Comparison of ENCODE assay signal across 8 mouse cellular contexts in genomic region chr10:127666501-127667268, GRCm38 (mm10). TPM values are rescaled to one million over a fixed set of nuclear protein-coding genes. Genes with fewer than 3 reads are reported as not detected.
DNase-seq lines count a peak whose midpoint lies in the region; ATAC-seq and TF ChIP-seq lines count a peak whose summit lies in the region.

Nemp1 (plus strand) TSS chr10:127666901.

- peak within 1 kb of the TSS; percentile 85 for H3K4me2 ChIP-seq in heart, embryonic 15.5 days
- peak within 1 kb of the TSS; percentile 53 for H3K4me2 ChIP-seq in liver, embryonic 16.5 days (ENCODE audit: low read depth, low read length)
- peak within 1 kb of the TSS; percentile 81 for H3K4me2 ChIP-seq in neural tube, embryonic 11.5 days (ENCODE audit: low read depth)
- H3K4me2 ChIP-seq in stomach, postnatal 0 days (replicated peaks; ENCODE audit: low read depth), result peak within 1 kb of the TSS; percentile 84

- peaks cover 79% of the 10 kb centered on the region for H3K4me1 ChIP-seq in forebrain, embryonic 10.5 days
- peaks cover 66% of the 10 kb centered on the region for H3K4me1 ChIP-seq in heart, embryonic 15.5 days (replicated peaks)
- peaks cover 23% of the 10 kb centered on the region for H3K4me1 ChIP-seq in liver, embryonic 16.5 days (ENCODE audit: control insufficient read depth, low read depth, low read length)
- peaks cover 26% of the 10 kb centered on the region for H3K4me1 ChIP-seq in neural tube, embryonic 11.5 days (ENCODE audit: control insufficient read depth, insufficient read depth, low read length)
- H3K4me1 ChIP-seq in stomach, postnatal 0 days (replicated peaks; ENCODE audit: control insufficient read depth, insufficient read depth), result peaks cover 20% of the 10 kb centered on the region

- peaks cover 81% of the 10 kb centered on the region for H3K27me3 ChIP-seq in forebrain, embryonic 10.5 days (ENCODE audit: poor library complexity, severe bottlenecking)
- no peaks in the 10 kb centered on the region for H3K27me3 ChIP-seq in heart, embryonic 15.5 days
- peaks cover 66% of the 10 kb centered on the region for H3K27me3 ChIP-seq in liver, embryonic 16.5 days (ENCODE audit: control insufficient read depth, insufficient read depth, low read depth, low read length)
- peaks cover 61% of the 10 kb centered on the region for H3K27me3 ChIP-seq in neural tube, embryonic 11.5 days (ENCODE audit: control insufficient read depth, insufficient read depth, low read length)
- H3K27me3 ChIP-seq in stomach, postnatal 0 days (ENCODE audit: control insufficient read depth, insufficient read depth, low read length), result no peaks in the 10 kb centered on the region

- TF ChIP-seq CTCF in stomach, postnatal 0 days (IDR thresholded peaks at IDR 0.05; ENCODE audit: low read depth), result 0 out of 2 replicates have a peak, but pooled peaks have one; percentile 11

- TF ChIP-seq EP300 in stomach, postnatal 0 days (optimal IDR thresholded peaks at IDR 0.05), result no peak

- WGBS in forebrain, embryonic 10.5 days, result under 1% methylated on average over 69 of the region's 73 CpGs
- WGBS in heart, embryonic 15.5 days, result 1% methylated on average over 65 of the region's 73 CpGs
- WGBS in liver, embryonic 16.5 days (ENCODE audit: insufficient replicate concordance), result under 1% methylated on average over 69 of the region's 73 CpGs
- WGBS in neural tube, embryonic 11.5 days, result under 1% methylated on average over 59 of the region's 73 CpGs
- WGBS in stomach, postnatal 0 days, result under 1% methylated on average over 48 of the region's 73 CpGs

- peak within 1 kb of the TSS; percentile 89 for H3K27ac ChIP-seq in forebrain, embryonic 10.5 days
- H3K27ac ChIP-seq in heart, embryonic 15.5 days, result peak within 1 kb of the TSS; percentile 99
- peak within 1 kb of the TSS; percentile 84 for H3K27ac ChIP-seq in liver, embryonic 16.5 days (ENCODE audit: low read length)
- peak within 1 kb of the TSS; percentile 88 for H3K27ac ChIP-seq in neural tube, embryonic 11.5 days (ENCODE audit: low read depth, low read length)
- peak within 1 kb of the TSS; percentile 98 for H3K27ac ChIP-seq in stomach, postnatal 0 days (replicated peaks)

- peak within 1 kb of the TSS; percentile 89 for H3K9ac ChIP-seq in heart, embryonic 15.5 days
- peak within 1 kb of the TSS; percentile 44 for H3K9ac ChIP-seq in liver, embryonic 16.5 days (ENCODE audit: low read depth, low read length)
- H3K9ac ChIP-seq in neural tube, embryonic 11.5 days (ENCODE audit: low read length), result peak within 1 kb of the TSS; percentile 64
- H3K9ac ChIP-seq in stomach, postnatal 0 days (ENCODE audit: low read length), result peak within 1 kb of the TSS; percentile 72

- H3K36me3 ChIP-seq in forebrain, embryonic 10.5 days (replicated peaks), result peaks cover 18% of the 10 kb centered on the region
- H3K36me3 ChIP-seq in heart, embryonic 15.5 days, result peaks cover 7% of the 10 kb centered on the region; the same call in 1 of the 2 replicates
- H3K36me3 ChIP-seq in liver, embryonic 16.5 days (ENCODE audit: control insufficient read depth, insufficient read depth), result no peaks in the 10 kb centered on the region
- no peaks in the 10 kb centered on the region for H3K36me3 ChIP-seq in neural tube, embryonic 11.5 days (ENCODE audit: control insufficient read depth, insufficient read depth, low read length)
- H3K36me3 ChIP-seq in stomach, postnatal 0 days (ENCODE audit: control insufficient read depth, insufficient read depth, low read length), result no peaks in the 10 kb centered on the region

- peak; percentile 95 for DNase-seq in brain, adult 2 months (ENCODE audit: low read depth, low spot score)
- peak; percentile 76 for DNase-seq in forebrain, embryonic 10.5 days (ENCODE audit: extremely low spot score, low spot score)
- peak; percentile 93 for DNase-seq in kidney, postnatal 10 days
- DNase-seq in neural tube, embryonic 11.5 days (ENCODE audit: low spot score), result peak; percentile 71
- peak; percentile 85 for DNase-seq in stomach, postnatal 0 days (ENCODE audit: low spot score)

- H3K4me3 ChIP-seq in forebrain, embryonic 10.5 days, result peak within 1 kb of the TSS; percentile 61
- H3K4me3 ChIP-seq in heart, embryonic 15.5 days, result peak within 1 kb of the TSS; percentile 78
- H3K4me3 ChIP-seq in liver, embryonic 16.5 days (ENCODE audit: low read depth, low read length), result peak within 1 kb of the TSS; percentile 59
- H3K4me3 ChIP-seq in neural tube, embryonic 11.5 days (ENCODE audit: low read depth, low read length), result peak within 1 kb of the TSS; percentile 62
- H3K4me3 ChIP-seq in stomach, postnatal 0 days (ENCODE audit: low read depth, low read length), result peak within 1 kb of the TSS; percentile 72

- no peaks in the 10 kb centered on the region for H3K9me3 ChIP-seq in forebrain, embryonic 10.5 days
- no peaks in the 10 kb centered on the region for H3K9me3 ChIP-seq in heart, embryonic 15.5 days (replicated peaks)
- H3K9me3 ChIP-seq in liver, embryonic 16.5 days (replicated peaks; ENCODE audit: control insufficient read depth, low read length), result no peaks in the 10 kb centered on the region
- H3K9me3 ChIP-seq in neural tube, embryonic 11.5 days (ENCODE audit: control insufficient read depth, low read length), result no peaks in the 10 kb centered on the region
- H3K9me3 ChIP-seq in stomach, postnatal 0 days (ENCODE audit: control insufficient read depth, low read length), result no peaks in the 10 kb centered on the region

- peak; percentile 40 for ATAC-seq in CD4-positive, CD25-positive, alpha-beta regulatory T cell, adult 4 months
- peak; percentile 71 for ATAC-seq in heart, embryonic 15.5 days (replicated peaks; ENCODE audit: insufficient number of reproducible peaks, insufficient read depth, low FRiP score, low read depth)
- peak; percentile 65 for ATAC-seq in liver, embryonic 16.5 days (ENCODE audit: low read depth)
- peak; percentile 48; the same call in 1 of the 2 replicates for ATAC-seq in neural tube, embryonic 11.5 days (ENCODE audit: insufficient read depth, low FRiP score, low TSS enrichment)
- ATAC-seq in stomach, postnatal 0 days (ENCODE audit: low FRiP score, low TSS enrichment), result peak; percentile 70

RNA-seq across cellular contexts. Expression of gene Nemp1, which starts in this region (rescaled TPM):
- 1 to 10 TPM; 2.5 to 4.0 TPM for polyA plus RNA-seq in CD4-positive, CD25-positive, alpha-beta regulatory T cell, adult 4 months (2017; shearing (Covaris generic))
- 9.9 and 10.0 TPM in 2 replicates for polyA plus RNA-seq in forebrain, embryonic 10.5 days (2016; fragmentation: Nextera tagmentation; extraction: Ambion mirVana)
- polyA plus RNA-seq in heart, embryonic 15.5 days (2015; fragmentation: Nextera tagmentation; extraction: Ambion mirVana), result 7.8 and 8.9 TPM in 2 replicates
- polyA plus RNA-seq in liver, embryonic 16.5 days (2015; fragmentation: Nextera tagmentation; extraction: Ambion mirVana), result 6.7 and 7.1 TPM in 2 replicates
- 9.3 and 10.6 TPM in 2 replicates for polyA plus RNA-seq in neural tube, embryonic 11.5 days (2014; fragmentation: Nextera tagmentation; extraction: Ambion mirVana)
- polyA plus RNA-seq in stomach, postnatal 0 days (2015; fragmentation: Nextera tagmentation; extraction: Ambion mirVana), result 4.1 and 4.5 TPM in 2 replicates

Comparison
In these comparisons a context has a peak if more than half of its experiments do, and no peak if none do; other contexts are left out.
1. Peak in every context shown above with its lines: DNase-seq, ATAC-seq, H3K4me3 ChIP-seq and H3K27ac ChIP-seq.